Mouse (Mus musculus) neural tube, embryonic 14.5 days (tissue): ENCODE measurements around the gene Cela2a. TPM values are rescaled to one million over a fixed set of nuclear protein-coding genes. Genes with fewer than 3 reads are reported as not detected.
"Not testable (repeated sequence)": the region's sequence is repeated elsewhere in the genome, so short reads cannot be mapped to it uniquely, and the experiment has no call there.

Source experiments
- ATAC-seq: fragments of 200-750 bp; cut with Nextera tagmentation; 2 replicates; pipeline ENCODE4 v1.8.0; 2017; ENCODE audit warnings: low read depth, mild to moderate bottlenecking, moderate TSS enrichment, moderate library complexity
- H3K27ac ChIP-seq: fragments of 300-500 bp; sonication (generic); 2 replicates; pipeline ENCODE4 v1.5.1; 2014; ENCODE audit warnings: low read depth, mild to moderate bottlenecking, control low read depth, low read length, moderate library complexity, mixed read lengths
- H3K27me3 ChIP-seq: fragments of 300-500 bp; sonication (generic); 2 replicates; pipeline ENCODE4 v1.6.1; 2014; ENCODE audit warnings: low read length; ENCODE audit not compliant: control insufficient read depth, insufficient read depth
- H3K36me3 ChIP-seq: fragments of 300-500 bp; sonication (generic); 2 replicates; pipeline ENCODE4 v1.6.1; 2014; ENCODE audit warnings: low read length, mixed read lengths; ENCODE audit not compliant: control insufficient read depth, insufficient read depth
- H3K4me1 ChIP-seq: fragments of 300-500 bp; sonication (generic); 2 replicates; pipeline ENCODE4 v1.6.1; 2014; ENCODE audit warnings: low read length; ENCODE audit not compliant: control insufficient read depth, insufficient read depth
- H3K4me2 ChIP-seq: fragments of 300-500 bp; sonication (generic); 2 replicates; pipeline ENCODE4 v1.6.1; 2014; ENCODE audit warnings: mild to moderate bottlenecking, low read depth, low read length, control low read depth
- H3K4me3 ChIP-seq: fragments of 300-500 bp; sonication (generic); 2 replicates; pipeline ENCODE4 v1.5.1; 2014; ENCODE audit warnings: low read depth, low read length, control low read depth, mixed read lengths
- H3K9ac ChIP-seq: fragments of 300-500 bp; sonication (generic); replicated peaks from 2 replicates; pipeline ENCODE4 v1.6.1; 2014; ENCODE audit warnings: low read depth, mild to moderate bottlenecking, control low read depth, low read length, mixed read lengths
- H3K9me3 ChIP-seq: fragments of 300-500 bp; sonication (generic); 2 replicates; pipeline ENCODE4 v1.6.1; 2016; ENCODE audit warnings: low read length; ENCODE audit not compliant: control insufficient read depth
- WGBS: fragments of 180-500 bp; shearing (Covaris S2); extraction: QIAGEN DNeasy Blood & Tissue Kit; methylation state at CpG from one replicate; pipeline ENCODE4 v1.1.7; 2014; 5-methylcytosine and 5-hydroxymethylcytosine counted together
- polyA plus RNA-seq: library from polyadenylated mRNA; unstranded; fragments of >200 nt; fragmentation: Nextera tagmentation; extraction: Ambion mirVana; gene quantifications from 2 replicates; pipeline ENCODE4 v1.2.1, GENCODE M21; 2014

The Cela2a gene
- polyA plus RNA-seq, 1 experiment from 2014 or later, result not detected

DNA sequence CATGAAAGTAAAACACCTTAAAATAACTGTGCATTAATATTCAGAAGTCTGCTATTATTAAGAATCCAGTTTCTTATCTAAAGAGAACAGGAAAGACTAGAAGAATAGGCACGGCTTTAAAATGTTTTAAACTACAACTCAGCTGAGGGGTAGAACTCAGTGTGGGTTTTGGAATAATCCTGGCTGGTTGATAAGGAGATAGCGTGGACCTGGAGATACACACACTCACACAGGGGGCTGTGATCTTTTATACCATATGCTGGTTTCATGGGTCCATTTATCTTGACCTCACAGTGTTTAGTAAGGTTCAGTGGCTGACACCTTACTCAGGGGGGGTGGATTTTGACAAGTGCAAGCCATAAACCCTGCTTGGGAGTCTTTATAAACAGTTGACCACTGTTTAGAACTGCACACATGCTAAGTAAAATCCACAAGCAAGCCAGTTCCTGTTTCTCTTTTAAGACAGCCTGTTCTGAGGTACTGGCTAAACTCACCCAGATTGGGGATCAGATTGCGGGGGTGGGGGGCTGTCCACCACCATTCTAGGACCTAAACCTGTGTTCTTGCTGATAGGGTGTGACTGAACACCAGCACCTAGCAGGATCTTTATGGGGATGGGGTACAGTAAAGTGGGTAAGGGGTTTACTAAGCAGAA, 36.3 kb downstream of the Cela2a start:
- peak overlapping the region; percentile 88 for H3K9ac ChIP-seq
- H3K9me3 ChIP-seq, result no peaks in the 10 kb centered on the region
- ATAC-seq, result no peak
- peak overlapping the region; percentile 85 for H3K4me3 ChIP-seq
- H3K27me3 ChIP-seq, result no peaks in the 10 kb centered on the region
- peaks cover 8% of the 10 kb centered on the region; the same call in 1 of the 2 replicates for H3K4me1 ChIP-seq
- WGBS, result 57% methylated on average over 3 of the region's 3 CpGs
- H3K4me2 ChIP-seq, result peak overlapping the region; percentile 79
- peaks cover 5% of the 10 kb centered on the region; the same call in 1 of the 2 replicates for H3K36me3 ChIP-seq
- 0 out of 2 replicates have a peak overlapping the region, but pooled peaks have one; percentile 62 for H3K27ac ChIP-seq

GRCm38 (mm10) chr4:141787462-141787861, 38.5 kb downstream of the Cela2a start:
- Histone ChIP-seq H3K27me3 (no peaks in the 10 kb centered on the region), H3K4me3 (no peak overlapping the region), H3K4me2 (no peak overlapping the region), H3K27ac (no peak overlapping the region), H3K4me1 (peaks cover 5% of the 10 kb centered on the region; the same call in 1 of the 2 replicates), H3K9ac (no peak overlapping the region), H3K36me3 (peaks cover 18% of the 10 kb centered on the region), H3K9me3 (no peaks in the 10 kb centered on the region)
- no peak for ATAC-seq
- 84% methylated on average over 7 of the region's 7 CpGs for WGBS

DNA sequence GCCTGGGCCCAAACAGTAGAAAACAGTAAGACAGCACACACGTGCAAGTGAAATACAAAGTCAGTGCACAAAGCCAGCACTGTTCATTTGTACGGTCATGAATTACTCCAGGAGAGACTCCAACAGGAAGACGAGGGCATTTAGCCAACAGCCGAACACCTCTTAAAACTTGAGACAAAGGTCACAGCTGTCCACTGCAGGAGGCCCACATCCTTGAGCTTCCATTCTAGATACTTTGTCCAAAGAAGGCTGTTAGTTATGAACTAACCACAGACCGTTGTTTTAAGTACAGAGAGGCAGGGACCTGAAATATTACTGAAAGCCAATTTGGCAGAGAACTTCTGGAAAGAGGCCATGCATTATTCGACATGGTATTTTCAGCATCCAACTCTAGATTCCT, 38.9 kb downstream of the Cela2a start:
- H3K4me3 ChIP-seq, result no peak overlapping the region
- no peak for ATAC-seq
- peaks cover 22% of the 10 kb centered on the region for H3K36me3 ChIP-seq
- WGBS, result 57% methylated on average over 6 of the region's 6 CpGs
- no peak overlapping the region for H3K9ac ChIP-seq
- no peak overlapping the region for H3K27ac ChIP-seq
- no peaks in the 10 kb centered on the region for H3K9me3 ChIP-seq
- no peaks in the 10 kb centered on the region for H3K27me3 ChIP-seq
- peaks cover 5% of the 10 kb centered on the region; the same call in 1 of the 2 replicates for H3K4me1 ChIP-seq
- H3K4me2 ChIP-seq, result no peak overlapping the region

DNA sequence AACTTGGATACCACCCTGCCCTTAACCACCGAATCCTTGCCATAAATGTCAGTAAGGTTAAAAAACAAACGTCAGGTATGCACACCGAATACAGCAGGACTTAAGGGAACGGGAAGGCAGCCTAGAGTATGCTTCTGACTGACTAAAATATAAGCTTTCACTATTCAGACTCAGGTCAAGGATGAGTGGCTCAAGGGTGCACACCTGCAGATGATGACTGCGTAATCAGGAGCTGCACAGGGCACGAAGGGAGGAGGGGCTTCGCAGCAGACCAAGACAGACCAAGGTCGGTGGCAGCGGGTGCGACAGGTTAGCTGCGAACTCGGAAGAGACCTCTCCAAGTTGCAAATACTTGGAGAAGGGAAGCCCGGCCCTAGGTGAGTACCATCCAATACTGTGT, 39.8 kb downstream of the Cela2a start:
- H3K36me3 ChIP-seq, result peaks cover 30% of the 10 kb centered on the region
- H3K9ac ChIP-seq, result no peak overlapping the region
- H3K27me3 ChIP-seq, result no peaks in the 10 kb centered on the region
- H3K9me3 ChIP-seq, result no peaks in the 10 kb centered on the region
- no peak for ATAC-seq
- WGBS, result 92% methylated on average over 13 of the region's 13 CpGs
- H3K27ac ChIP-seq, result no peak overlapping the region
- peaks cover 5% of the 10 kb centered on the region; the same call in 1 of the 2 replicates for H3K4me1 ChIP-seq
- H3K4me3 ChIP-seq, result no peak overlapping the region
- H3K4me2 ChIP-seq, result no peak overlapping the region

- Histone ChIP-seq H3K9ac (no peak overlapping the region), H3K27me3 (no peaks in the 10 kb centered on the region), H3K4me3 (no peak overlapping the region), H3K4me1 (peaks cover 3% of the 10 kb centered on the region; the same call in 1 of the 2 replicates), H3K9me3 (no peaks in the 10 kb centered on the region), H3K27ac (no peak overlapping the region), H3K36me3 (peaks cover 41% of the 10 kb centered on the region), H3K4me2 (no peak overlapping the region)
- ATAC-seq, result no peak
- 82% methylated on average over 5 of the region's 5 CpGs for WGBS
These were observed 41.1 kb downstream of the Cela2a start for GRCm38 (mm10) chr4:141784835-141785234.

DNA sequence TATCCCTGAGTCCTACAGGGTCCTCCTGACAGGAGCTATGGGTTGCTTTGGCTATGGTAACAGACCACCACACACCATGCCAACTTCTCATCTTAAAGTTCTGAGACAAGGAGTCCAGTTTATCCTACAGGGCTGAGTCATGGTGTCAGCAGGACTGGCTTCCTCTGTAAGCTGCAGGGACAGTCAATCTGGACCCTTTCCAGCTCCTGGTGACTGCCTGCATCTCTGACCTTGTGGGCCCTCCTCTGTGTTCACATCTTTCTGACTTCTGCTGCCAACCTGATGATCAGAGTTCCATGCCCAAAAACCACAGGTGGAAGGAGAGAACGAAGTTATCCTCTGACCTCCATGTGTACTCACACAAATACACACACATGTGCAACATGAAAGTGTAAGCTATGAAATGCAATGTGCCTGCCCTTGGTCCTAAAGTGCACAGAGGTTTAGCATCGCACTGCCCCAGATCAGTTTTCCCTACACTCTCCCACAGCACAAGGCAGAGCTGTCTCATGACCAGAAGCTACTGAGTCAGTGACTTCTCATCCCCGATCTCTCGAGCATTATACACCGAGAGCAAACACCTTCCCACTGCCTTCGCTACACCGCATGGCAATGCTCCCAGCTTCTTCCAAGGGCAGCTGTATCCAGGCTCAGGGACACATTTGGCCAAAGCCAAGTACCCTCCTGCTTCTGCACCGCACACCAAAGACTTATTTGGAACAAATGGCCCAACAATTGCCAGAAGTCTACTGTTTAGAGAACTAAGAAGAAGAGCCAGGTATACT, 44.6 kb downstream of the Cela2a start:
- no peak overlapping the region for H3K4me2 ChIP-seq
- peaks cover 47% of the 10 kb centered on the region for H3K36me3 ChIP-seq
- ATAC-seq, result no peak
- no peak overlapping the region for H3K9ac ChIP-seq
- no peak overlapping the region for H3K27ac ChIP-seq
- no peaks in the 10 kb centered on the region for H3K9me3 ChIP-seq
- 92% methylated on average over 8 of the region's 8 CpGs for WGBS
- H3K4me3 ChIP-seq, result no peak overlapping the region
- no peaks in the 10 kb centered on the region for H3K27me3 ChIP-seq
- no peaks in the 10 kb centered on the region for H3K4me1 ChIP-seq

DNA sequence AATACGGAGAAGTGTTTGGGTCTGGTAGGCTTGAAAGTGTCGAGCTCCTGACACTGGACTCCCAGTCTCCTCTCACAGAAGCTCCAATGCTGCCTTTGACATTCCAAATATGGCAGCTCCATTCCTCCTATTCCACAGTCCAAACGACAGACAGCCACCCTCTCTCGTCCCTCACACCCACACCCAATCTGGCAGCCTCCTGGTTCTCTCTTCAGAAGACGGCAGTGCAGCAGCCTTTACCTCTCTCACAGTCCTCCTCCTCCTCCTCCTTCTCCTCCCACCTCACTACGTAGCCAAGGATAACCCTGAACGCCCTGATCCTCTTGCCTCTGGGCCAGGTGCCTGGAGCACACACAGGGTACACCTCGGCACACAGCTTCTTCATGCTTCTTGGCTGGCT, 46.1 kb downstream of the Cela2a start:
- Histone ChIP-seq H3K4me2 (no peak overlapping the region), H3K4me3 (no peak overlapping the region), H3K9me3 (no peaks in the 10 kb centered on the region), H3K36me3 (peaks cover 57% of the 10 kb centered on the region), H3K9ac (no peak overlapping the region), H3K27me3 (no peaks in the 10 kb centered on the region), H3K4me1 (no peaks in the 10 kb centered on the region), H3K27ac (no peak overlapping the region)
- WGBS, result 93% methylated on average over 8 of the region's 8 CpGs
- no peak for ATAC-seq

DNA sequence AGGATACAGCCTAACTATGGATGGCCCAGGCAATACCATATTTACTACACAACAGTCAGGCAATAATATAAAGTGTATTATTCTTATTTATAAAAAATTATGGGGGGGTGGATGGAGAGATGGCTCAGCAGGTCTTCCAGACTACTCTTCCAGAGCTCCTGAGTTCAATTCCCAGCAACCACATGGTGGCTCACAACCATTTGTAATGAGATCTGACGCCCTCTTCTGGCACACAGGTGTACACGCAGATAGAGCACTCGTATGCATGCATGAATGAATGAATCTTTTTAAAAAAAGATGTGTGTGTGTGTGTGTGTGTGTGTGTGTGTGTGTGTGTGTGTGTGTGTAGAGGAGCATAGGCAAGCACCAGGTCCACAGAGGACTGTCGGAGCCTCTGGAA, 52.9 kb downstream of the Cela2a start:
- not testable (repeated sequence) for H3K27ac ChIP-seq, H3K9ac ChIP-seq, ATAC-seq, H3K4me3 ChIP-seq, H3K27me3 ChIP-seq, H3K9me3 ChIP-seq, H3K4me1 ChIP-seq, H3K4me2 ChIP-seq
- H3K36me3 ChIP-seq, result peaks cover 51% of the 10 kb centered on the region
- WGBS, result 89% methylated on average over 4 of the region's 4 CpGs

DNA sequence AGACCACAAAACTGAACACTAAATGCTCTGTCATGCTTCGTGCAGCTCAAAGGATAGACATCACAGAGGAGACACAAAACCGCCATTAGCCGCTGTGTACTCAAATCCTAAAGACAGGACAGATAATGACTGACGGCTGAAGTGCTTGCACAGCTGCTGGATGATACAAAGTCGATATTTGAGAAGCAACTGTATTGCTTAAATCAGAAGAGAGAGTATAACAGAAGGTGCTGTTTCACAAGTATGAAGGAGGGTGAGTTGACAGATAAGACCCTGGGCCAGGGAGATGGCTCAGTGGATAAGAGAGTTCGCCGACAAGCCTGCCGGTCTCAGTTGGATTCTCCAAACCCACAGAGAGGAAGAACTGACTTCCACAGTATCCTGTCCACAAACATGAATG, 54.1 kb downstream of the Cela2a start:
- no peaks in the 10 kb centered on the region for H3K27me3 ChIP-seq
- H3K4me2 ChIP-seq, result no peak overlapping the region
- no peak overlapping the region for H3K4me3 ChIP-seq
- H3K36me3 ChIP-seq, result peaks cover 55% of the 10 kb centered on the region
- H3K27ac ChIP-seq, result no peak overlapping the region
- no peaks in the 10 kb centered on the region for H3K9me3 ChIP-seq
- no peak overlapping the region for H3K9ac ChIP-seq
- ATAC-seq, result no peak
- H3K4me1 ChIP-seq, result peaks cover 2% of the 10 kb centered on the region; the same call in 1 of the 2 replicates
- 93% methylated on average over 8 of the region's 8 CpGs for WGBS
